Mouse (Mus musculus): ENCODE results near the gene Kif14. TPM values are rescaled to one million over a fixed set of nuclear protein-coding genes. Genes with fewer than 3 reads are reported as not detected.
"Not testable (repeated sequence)": the region's sequence is repeated elsewhere in the genome, so short reads cannot be mapped to it uniquely, and the experiment has no call there.

Gene Kif14
- total RNA-seq, 2 experiments from 2014 or later: 0.44 to 0.81 TPM

- no peak for DNase-seq (ENCODE audit: low spot score in 2 of 2)
These were observed 88.5 kb downstream of the Kif14 start for GRCm38 (mm10) chr1:136554686-136555085.

DNA sequence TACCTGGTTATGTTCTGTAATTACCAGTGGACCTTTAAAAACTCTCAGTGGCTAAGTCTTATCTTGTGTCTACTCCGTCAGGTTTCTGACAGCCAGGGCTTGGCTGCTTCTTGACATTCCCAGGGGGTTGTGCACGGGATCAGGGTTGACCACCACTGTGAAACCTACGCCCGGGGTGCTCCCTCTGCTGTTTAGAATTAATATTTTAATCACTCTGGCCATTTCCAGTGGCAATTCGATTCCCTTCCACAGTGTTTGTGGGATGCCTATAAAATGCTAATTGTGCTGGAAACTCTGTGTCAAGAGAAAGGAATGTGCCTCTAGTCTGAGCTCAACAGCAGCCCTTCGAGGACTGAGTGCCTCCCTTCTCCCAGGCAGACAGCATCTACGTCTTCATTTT lies 89.7 kb downstream of the Kif14 start:
- no peak for DNase-seq (ENCODE audit: low spot score in 2 of 2)

DNA sequence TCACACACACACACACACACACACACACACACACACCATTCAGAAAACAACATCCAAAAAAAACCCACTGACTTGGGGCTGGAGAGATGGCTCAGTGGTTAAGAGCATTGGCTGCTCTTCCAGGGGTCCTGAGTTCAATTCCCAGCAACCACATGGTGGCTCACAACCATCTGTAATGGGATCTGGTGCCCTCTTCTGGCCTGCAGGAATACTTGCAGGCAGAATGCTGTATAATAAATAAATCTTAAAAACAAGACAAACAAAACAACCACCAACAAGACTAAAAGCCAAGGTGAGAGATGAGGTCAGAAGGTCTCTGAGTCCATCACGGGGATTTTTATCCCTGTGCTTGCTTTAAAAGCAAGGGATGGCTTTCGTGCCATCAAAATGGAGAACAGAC lies 90.5 kb downstream of the Kif14 start:
- not testable (repeated sequence) for DNase-seq (ENCODE audit: low spot score in 2 of 2)

- DNase-seq (ENCODE audit: low spot score in 2 of 2): no peak
These were observed 91.3 kb downstream of the Kif14 start for GRCm38 (mm10) chr1:136557436-136557835.

DNA sequence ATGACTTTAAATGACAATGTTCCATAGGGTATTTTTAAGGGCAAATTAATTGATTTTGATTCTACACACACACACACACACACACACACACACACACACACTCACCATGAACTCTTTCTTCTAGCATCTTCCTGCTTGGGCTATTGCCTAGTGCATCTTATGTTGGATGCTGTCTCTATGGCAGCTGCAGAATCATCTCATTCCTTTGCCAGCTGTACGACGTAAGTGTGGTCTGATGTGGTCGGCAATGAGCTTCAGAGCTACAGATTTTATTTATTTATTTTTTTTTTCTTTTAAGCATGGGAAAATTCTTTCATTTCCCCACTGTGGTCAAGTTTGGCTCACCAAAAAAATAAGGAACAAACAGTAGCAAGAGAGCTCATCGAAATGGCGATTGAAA lies 92.6 kb downstream of the Kif14 start:
- no peak for DNase-seq (ENCODE audit: low spot score in 2 of 2)

- no peak for DNase-seq (ENCODE audit: low spot score in 2 of 2)
These were observed 93.1 kb downstream of the Kif14 start for GRCm38 (mm10) chr1:136559284-136559683.

GRCm38 (mm10) chr1:136559774-136560173 lies 93.6 kb downstream of the Kif14 start:
- no peak for DNase-seq (ENCODE audit: low spot score in 2 of 2)

GRCm38 (mm10) chr1:136561823-136562222 lies 95.7 kb downstream of the Kif14 start:
- DNase-seq (ENCODE audit: low spot score in 2 of 2): no peak

DNA sequence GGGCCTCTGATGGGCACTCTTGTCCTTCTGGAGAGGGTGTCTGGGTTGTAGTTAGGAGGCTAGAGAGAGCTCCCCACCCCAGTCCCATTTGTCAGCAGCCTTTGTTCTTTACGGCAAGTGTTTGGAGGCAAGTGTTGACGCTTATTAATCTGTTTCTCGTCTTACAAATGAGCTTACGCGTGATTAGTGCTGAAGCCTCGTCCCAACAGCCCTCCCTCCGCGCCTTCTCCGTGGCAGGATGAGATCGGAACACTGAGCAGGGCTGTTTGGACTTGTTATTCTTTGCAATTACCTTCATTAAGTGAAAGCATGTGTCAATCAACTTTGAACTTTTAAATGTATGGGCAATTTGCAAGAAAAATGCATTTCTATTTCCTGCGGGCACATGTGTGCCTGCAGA lies 97.0 kb downstream of the Kif14 start:
- no peak for DNase-seq (ENCODE audit: low spot score in 2 of 2)

DNA sequence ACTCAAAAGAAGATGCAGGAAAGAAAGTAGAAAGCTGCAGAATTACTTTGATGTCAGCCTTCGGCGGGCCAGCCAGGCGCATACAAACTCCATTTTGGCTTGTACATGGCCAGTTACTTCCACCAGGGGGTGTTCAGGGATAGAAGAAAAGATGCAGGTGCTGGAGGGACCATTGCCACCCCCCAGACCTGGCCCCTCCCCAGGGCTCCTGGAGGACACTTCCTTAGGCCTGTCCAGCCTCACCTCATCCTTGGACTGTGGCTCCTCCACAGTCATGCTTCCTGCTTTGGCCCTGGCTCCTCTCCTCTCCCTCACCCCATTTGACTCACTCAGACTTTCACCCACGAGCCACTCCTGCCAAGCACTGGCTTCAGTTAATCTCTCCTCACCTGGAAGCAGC lies 98.8 kb downstream of the Kif14 start:
- no peak for DNase-seq (ENCODE audit: low spot score in 2 of 2)

DNA sequence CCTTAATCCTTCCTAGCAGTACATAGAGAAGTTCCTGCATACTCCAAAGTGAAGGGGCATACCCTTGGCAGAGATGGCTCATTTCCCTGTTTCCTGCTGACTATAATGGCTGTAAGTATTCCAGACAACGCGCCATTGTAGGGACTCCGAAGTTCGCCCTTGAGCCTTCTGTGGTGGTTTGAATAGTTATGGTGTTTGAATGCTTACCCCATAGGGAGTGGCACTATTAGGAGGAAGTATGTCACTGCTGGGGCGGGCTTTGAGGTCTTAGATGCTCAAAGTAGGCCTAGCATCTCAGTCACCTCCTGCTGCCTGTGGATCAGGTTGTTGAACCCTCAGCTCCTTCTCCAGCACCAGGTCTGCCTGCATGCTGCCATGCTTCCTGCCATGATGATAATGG lies 100.2 kb downstream of the Kif14 start:
- no peak for DNase-seq (ENCODE audit: low spot score in 2 of 2)

GRCm38 (mm10) chr1:136567641-136568040 lies 101.5 kb downstream of the Kif14 start:
- no peak for DNase-seq (ENCODE audit: low spot score in 2 of 2)

DNA sequence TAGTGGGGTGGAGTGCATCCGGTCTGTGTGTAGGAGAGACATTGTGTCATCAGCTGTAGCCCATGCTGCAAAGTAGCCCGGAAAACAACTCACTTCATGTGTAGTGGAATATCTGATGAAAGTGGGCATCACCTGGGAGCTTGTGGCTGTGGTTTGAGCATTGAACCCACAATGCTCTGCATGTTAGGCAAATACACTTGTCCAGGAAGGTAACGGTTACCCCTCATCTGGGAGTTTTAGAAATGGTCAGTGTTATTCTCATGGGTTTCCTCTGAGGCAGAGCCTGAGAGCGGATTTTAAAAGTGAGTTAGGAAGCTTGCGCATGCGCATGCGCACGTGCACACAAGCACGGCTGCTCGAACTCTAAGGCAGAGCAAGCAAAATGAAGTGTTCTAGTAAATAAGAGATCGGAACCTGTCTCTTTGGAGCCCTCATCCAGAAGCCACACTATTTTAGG lies 102.6 kb downstream of the Kif14 start:
- no peak for DNase-seq (ENCODE audit: low spot score in 2 of 2)

- DNase-seq (ENCODE audit: low spot score in 2 of 2): no peak
These were observed 103.1 kb downstream of the Kif14 start for GRCm38 (mm10) chr1:136569206-136569605.

GRCm38 (mm10) chr1:136569626-136570297 lies 103.6 kb downstream of the Kif14 start:
- DNase-seq (ENCODE audit: low spot score in 2 of 2): no peak

- DNase-seq (ENCODE audit: low spot score in 2 of 2): no peak
These were observed 104.1 kb downstream of the Kif14 start for GRCm38 (mm10) chr1:136570298-136570653.

DNA sequence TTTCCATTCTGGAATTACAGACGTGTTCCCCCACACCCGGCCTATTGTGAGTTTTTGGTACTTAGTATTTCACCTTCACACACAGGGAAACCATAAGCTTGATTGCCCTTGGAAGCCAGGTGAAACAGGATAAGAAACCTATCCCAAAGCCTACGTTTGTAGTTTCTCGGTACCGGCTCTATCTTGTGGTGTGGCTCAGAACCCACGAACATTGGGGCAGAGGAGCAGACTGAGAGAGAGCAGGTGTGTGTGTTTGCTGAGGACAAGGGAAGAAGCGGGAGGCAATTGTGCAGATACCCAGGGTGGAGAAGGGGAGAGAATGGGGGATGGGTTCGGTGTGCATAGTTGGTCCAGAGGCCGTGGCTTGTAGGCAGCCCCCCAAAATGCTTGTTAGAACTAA lies 104.8 kb downstream of the Kif14 start:
- DNase-seq (ENCODE audit: low spot score in 2 of 2): no peak

DNA sequence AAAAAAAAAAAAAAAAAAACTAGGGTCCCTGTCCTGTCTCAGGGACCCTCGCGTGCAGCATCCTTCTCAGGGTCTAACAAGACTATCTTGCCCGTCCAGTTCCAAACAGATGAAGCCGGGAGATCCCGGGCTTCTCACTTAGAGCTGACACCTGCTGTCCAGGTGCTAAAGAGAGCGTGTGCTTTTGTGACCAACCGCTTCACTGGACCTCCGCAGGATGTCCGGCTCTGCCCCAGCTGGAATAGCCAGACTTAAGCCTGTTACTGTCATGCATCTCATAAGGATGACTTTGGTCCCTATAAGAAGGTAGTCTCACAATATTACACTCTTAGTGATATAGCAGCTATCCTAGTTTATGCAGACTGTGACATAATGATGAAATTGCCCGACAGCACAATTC lies 105.4 kb downstream of the Kif14 start:
- DNase-seq (ENCODE audit: low spot score in 2 of 2): no peak

DNA sequence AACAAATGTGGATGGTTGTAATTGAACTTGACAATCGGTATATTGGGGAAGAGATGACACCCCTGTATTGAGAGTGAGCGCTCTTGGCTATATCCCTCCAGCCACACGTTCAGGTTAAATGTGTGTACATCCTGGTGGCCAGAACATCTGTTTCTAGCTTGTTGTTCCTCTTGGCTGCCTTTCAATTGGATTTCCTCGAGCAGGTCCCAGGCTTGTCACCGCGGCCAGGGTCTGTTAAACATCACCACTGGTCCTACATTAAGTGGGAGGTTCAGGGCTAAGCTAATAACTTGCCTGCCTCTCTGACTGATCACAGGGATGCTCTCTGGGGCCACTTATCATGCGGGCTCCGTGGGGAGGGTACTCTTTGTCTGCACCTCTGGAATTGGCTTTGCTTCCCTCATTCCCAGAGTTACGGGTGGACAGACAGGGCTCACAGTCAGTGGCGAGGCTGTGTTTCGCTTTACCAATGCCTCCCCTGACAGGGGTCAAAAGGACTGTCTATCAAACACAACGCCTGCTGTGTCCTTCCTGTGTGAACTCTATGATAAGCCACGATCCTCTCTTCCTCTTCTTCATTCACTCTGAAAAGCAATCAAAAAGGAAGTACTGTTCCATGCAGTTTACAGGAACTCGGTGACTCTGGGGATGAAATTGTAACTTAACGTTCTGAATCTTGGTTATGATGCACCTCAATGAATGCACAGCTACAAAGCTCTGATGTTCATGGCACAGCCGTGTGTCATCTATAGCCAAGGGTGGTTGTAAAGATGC lies 111.9 kb downstream of the Kif14 start:
- no peak for DNase-seq (ENCODE audit: low spot score in 2 of 2)

DNA sequence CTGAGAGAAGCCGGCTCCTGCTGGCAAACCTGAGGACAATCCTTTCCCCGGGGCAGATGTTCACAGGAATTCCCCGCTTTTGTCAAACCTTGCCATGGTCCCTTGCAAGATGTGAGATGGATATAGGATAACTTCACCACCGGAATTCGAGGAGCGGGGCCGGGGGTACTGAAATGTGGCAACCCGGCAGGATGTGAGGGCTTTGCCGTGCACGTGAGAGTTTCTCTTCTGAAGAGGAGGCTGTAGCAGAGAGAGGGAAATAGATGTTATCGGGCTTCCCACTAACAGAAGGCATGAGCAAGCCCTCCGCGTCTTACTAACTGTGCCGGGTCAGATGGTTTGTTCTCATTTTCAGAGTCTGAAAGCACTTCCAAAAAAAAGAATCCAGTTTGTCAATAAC lies 113.2 kb downstream of the Kif14 start:
- DNase-seq (ENCODE audit: low spot score in 2 of 2): no peak

GRCm38 (mm10) chr1:136580266-136580665 lies 114.1 kb downstream of the Kif14 start:
- no peak for DNase-seq (ENCODE audit: low spot score in 2 of 2)

All from layer of hippocampus, postnatal 14 days (tissue).